Mouse (Mus musculus): ENCODE data around the gene Epb41l3. TPM values are rescaled to one million over a fixed set of nuclear protein-coding genes. Genes with fewer than 3 reads are reported as not detected.

Epb41l3 gene
- polyA plus RNA-seq, 1 experiment from 2014 or later, result 174 TPM

DNA sequence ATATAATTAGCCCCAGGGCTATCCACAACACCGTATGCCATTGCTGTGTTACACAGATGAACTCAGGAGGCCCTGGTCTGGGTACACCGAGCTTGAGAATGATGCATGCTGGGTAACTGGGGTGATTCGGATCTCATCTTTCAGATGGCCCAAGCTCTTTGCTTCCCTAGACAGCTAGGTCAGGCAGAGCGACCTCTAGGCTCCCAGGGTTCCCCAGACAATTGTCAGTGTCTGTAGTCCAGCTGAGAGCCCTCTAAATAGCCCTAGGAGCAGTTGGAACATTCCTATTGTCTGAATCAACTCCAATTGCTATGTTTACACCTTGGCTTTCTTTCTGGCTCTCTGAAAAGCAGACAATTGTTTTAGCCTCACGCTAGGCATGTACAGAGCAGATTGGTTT lies 201.9 kb downstream of the Epb41l3 start:
- H3K27me3 ChIP-seq (replicated peaks; ENCODE audit: control insufficient read depth, insufficient read depth, low read length), result no peaks in the 10 kb centered on the region
- H3K27ac ChIP-seq (ENCODE audit: low read depth, low read length), result no peak overlapping the region
- no peak overlapping the region for H3K9ac ChIP-seq (ENCODE audit: low read depth, low read length)
- no peaks in the 10 kb centered on the region for H3K9me3 ChIP-seq (ENCODE audit: control insufficient read depth)
- H3K4me3 ChIP-seq (ENCODE audit: low read depth, low read length), result no peak overlapping the region
- no peak for TF ChIP-seq CTCF (IDR thresholded peaks at IDR 0.05; ENCODE audit: low read depth)
- no peak for ATAC-seq
- WGBS, result 63% methylated on average over 5 of the region's 5 CpGs
- peaks cover 32% of the 10 kb centered on the region for H3K36me3 ChIP-seq (ENCODE audit: control insufficient read depth, insufficient read depth)
- H3K4me1 ChIP-seq (replicated peaks; ENCODE audit: control insufficient read depth, insufficient read depth, low read length), result no peaks in the 10 kb centered on the region
- no peak overlapping the region for H3K4me2 ChIP-seq (replicated peaks; ENCODE audit: low read depth)

DNA sequence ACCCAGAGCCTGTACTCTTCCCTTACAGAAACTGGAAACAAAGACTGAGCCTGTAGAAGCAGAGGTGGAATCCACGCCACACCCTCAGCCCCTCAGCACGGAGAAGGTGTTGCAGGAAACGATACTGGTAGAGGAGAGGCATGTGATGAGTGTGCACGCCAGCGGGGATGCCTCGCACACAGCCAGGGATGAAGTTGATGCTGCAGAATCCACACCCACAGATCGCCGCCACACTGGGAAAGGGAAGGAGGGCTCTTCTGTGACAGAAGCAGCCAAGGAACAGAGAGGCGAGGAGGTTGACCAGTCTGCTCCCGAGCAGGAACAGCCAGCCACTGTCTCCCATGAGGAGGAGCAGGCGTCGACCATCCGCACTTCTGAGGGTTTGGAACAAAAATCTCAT lies 209.0 kb downstream of the Epb41l3 start:
- WGBS, result 89% methylated on average over 13 of the region's 13 CpGs
- no peak for TF ChIP-seq CTCF (IDR thresholded peaks at IDR 0.05; ENCODE audit: low read depth)

DNA sequence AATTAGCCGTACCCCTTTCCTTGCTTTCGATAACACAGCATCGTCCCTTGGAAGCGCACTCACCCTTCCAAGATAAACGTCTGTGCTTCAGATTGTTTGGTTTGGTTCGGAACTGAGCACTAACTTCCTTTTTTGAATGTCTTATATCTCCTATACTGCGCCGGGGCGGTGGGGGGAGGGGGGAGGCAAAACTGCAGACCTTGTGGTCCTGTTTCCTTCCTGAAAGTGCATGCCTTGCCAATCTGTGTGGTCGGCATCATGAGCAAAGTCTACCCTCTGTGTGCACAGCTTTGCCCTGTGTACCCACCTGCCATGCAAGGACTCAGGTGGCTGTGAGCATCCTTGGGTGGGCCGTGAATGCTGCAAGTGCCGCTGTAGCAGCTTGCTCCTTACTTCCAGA lies 212.6 kb downstream of the Epb41l3 start:
- no peak for ATAC-seq
- TF ChIP-seq CTCF (IDR thresholded peaks at IDR 0.05; ENCODE audit: low read depth), result no peak
- Histone ChIP-seq H3K4me2 (replicated peaks; ENCODE audit: low read depth) (no peak overlapping the region), H3K27ac (ENCODE audit: low read depth, low read length) (no peak overlapping the region), H3K4me1 (replicated peaks; ENCODE audit: control insufficient read depth, insufficient read depth, low read length) (no peaks in the 10 kb centered on the region), H3K27me3 (replicated peaks; ENCODE audit: control insufficient read depth, insufficient read depth, low read length) (no peaks in the 10 kb centered on the region), H3K36me3 (ENCODE audit: control insufficient read depth, insufficient read depth) (peaks cover 64% of the 10 kb centered on the region), H3K9me3 (ENCODE audit: control insufficient read depth) (no peaks in the 10 kb centered on the region), H3K9ac (ENCODE audit: low read depth, low read length) (no peak overlapping the region), H3K4me3 (ENCODE audit: low read depth, low read length) (no peak overlapping the region)
- WGBS, result 83% methylated on average over 12 of the region's 12 CpGs

More for the DNA sequence above, 209.0 kb downstream of the Epb41l3 start:
- no peak overlapping the region for H3K4me3 ChIP-seq (ENCODE audit: low read depth, low read length)
- H3K36me3 ChIP-seq (ENCODE audit: control insufficient read depth, insufficient read depth), result peaks cover 74% of the 10 kb centered on the region
- no peaks in the 10 kb centered on the region for H3K9me3 ChIP-seq (ENCODE audit: control insufficient read depth)
- H3K4me2 ChIP-seq (replicated peaks; ENCODE audit: low read depth), result no peak overlapping the region
- H3K9ac ChIP-seq (ENCODE audit: low read depth, low read length), result no peak overlapping the region
- H3K4me1 ChIP-seq (replicated peaks; ENCODE audit: control insufficient read depth, insufficient read depth, low read length), result no peaks in the 10 kb centered on the region
- H3K27me3 ChIP-seq (replicated peaks; ENCODE audit: control insufficient read depth, insufficient read depth, low read length), result no peaks in the 10 kb centered on the region
- ATAC-seq, result no peak
- no peak overlapping the region for H3K27ac ChIP-seq (ENCODE audit: low read depth, low read length)

DNA sequence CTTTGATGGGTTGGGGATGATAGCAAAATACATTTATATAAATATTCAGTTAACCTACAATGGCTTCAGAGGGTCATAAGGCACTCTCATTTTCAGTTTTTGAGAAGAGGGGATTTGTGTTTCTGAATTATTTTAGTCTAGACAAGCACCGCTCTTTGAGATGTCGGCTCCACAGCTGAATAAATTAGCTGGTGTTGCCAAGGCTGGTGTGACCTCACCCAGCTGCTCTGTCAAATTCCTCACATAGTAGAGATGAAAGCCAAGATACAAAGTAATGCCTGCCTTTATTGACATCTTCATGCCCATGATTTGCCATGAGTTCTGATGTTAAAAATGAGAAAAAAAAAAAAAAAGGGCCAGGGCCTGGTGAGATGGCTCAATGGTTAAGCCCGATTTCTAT lies 214.8 kb downstream of the Epb41l3 start:
- Histone ChIP-seq H3K27ac (ENCODE audit: low read depth, low read length) (no peak overlapping the region), H3K9me3 (ENCODE audit: control insufficient read depth) (no peaks in the 10 kb centered on the region), H3K4me1 (replicated peaks; ENCODE audit: control insufficient read depth, insufficient read depth, low read length) (no peaks in the 10 kb centered on the region), H3K27me3 (replicated peaks; ENCODE audit: control insufficient read depth, insufficient read depth, low read length) (no peaks in the 10 kb centered on the region), H3K9ac (ENCODE audit: low read depth, low read length) (no peak overlapping the region), H3K36me3 (ENCODE audit: control insufficient read depth, insufficient read depth) (peaks cover 46% of the 10 kb centered on the region), H3K4me2 (replicated peaks; ENCODE audit: low read depth) (no peak overlapping the region), H3K4me3 (ENCODE audit: low read depth, low read length) (no peak overlapping the region)
- 86% methylated on average over 3 of the region's 3 CpGs for WGBS
- TF ChIP-seq CTCF (IDR thresholded peaks at IDR 0.05; ENCODE audit: low read depth), result no peak
- ATAC-seq, result no peak

DNA sequence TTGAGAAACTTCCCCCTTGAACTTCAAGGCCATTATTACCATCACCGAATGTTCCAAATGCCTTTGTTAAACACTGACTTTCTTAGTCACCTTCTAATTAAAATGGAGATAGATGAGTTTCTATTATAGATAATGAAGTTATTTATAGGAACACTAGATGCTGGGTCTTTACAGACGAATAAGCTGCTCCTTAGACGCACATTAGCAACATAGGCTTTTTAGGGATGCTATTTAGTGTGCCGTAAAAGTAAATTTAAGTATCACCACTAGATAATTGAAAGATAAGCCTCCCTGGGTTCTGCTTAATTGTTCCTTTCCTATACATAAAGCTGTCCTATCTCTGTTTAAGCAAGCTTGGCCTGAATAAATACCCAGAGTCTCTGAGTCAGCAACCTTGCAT lies 226.1 kb downstream of the Epb41l3 start:
- no peak overlapping the region for H3K4me3 ChIP-seq (ENCODE audit: low read depth, low read length)
- H3K9me3 ChIP-seq (ENCODE audit: control insufficient read depth), result no peaks in the 10 kb centered on the region
- no peaks in the 10 kb centered on the region for H3K36me3 ChIP-seq (ENCODE audit: control insufficient read depth, insufficient read depth)
- no peaks in the 10 kb centered on the region for H3K4me1 ChIP-seq (replicated peaks; ENCODE audit: control insufficient read depth, insufficient read depth, low read length)
- 64% methylated on average over 4 of the region's 4 CpGs for WGBS
- no peaks in the 10 kb centered on the region for H3K27me3 ChIP-seq (replicated peaks; ENCODE audit: control insufficient read depth, insufficient read depth, low read length)
- TF ChIP-seq CTCF (IDR thresholded peaks at IDR 0.05; ENCODE audit: low read depth), result no peak
- no peak overlapping the region for H3K9ac ChIP-seq (ENCODE audit: low read depth, low read length)
- ATAC-seq, result no peak
- H3K27ac ChIP-seq (ENCODE audit: low read depth, low read length), result no peak overlapping the region
- H3K4me2 ChIP-seq (replicated peaks; ENCODE audit: low read depth), result no peak overlapping the region

DNA sequence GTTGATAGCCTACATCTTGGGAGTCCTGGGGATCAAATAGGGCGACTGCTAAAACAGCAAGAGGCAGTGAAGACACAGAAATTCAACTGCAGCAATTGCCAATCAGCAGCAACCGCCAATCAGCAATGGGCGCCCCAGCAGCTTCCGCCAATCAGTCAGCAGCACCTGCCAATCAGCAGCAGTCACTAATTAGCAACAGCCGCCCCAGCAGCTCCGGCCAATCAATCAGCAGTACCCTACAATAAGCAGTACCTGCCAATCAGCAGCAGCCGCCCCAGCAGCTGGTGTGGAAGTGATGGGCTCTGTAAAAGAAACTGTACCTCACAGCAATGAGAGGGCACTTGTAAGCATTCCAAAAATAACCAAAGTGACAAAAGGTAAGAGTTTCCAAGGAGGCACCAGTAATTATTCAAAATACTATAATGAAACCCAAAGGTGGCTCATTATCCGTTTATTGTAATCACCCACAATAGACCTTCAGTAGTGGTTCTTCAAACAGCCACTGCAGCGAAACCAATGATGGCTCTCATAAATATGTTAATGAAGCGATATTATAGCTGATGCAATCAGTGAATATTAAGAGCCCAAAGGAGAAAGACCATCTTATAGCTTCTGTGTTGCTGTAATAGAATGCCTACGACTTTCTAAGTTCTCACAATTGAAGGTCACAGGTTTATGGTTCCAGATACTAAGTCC lies 228.2 kb downstream of the Epb41l3 start:
- Histone ChIP-seq H3K36me3 (ENCODE audit: control insufficient read depth, insufficient read depth) (no peaks in the 10 kb centered on the region), H3K4me1 (replicated peaks; ENCODE audit: control insufficient read depth, insufficient read depth, low read length) (no peaks in the 10 kb centered on the region), H3K9ac (ENCODE audit: low read depth, low read length) (no peak overlapping the region), H3K4me3 (ENCODE audit: low read depth, low read length) (no peak overlapping the region), H3K27me3 (replicated peaks; ENCODE audit: control insufficient read depth, insufficient read depth, low read length) (no peaks in the 10 kb centered on the region), H3K4me2 (replicated peaks; ENCODE audit: low read depth) (no peak overlapping the region), H3K27ac (ENCODE audit: low read depth, low read length) (no peak overlapping the region), H3K9me3 (ENCODE audit: control insufficient read depth) (no peaks in the 10 kb centered on the region)
- 80% methylated on average over 11 of the region's 11 CpGs for WGBS
- TF ChIP-seq CTCF (IDR thresholded peaks at IDR 0.05; ENCODE audit: low read depth), result no peak
- ATAC-seq, result no peak
